Mouse (Mus musculus) MEL (cell line): ENCODE data around the gene Pdzd2.

ENCODE experiments used
- CTCF ChIP-seq, 3 experiments: IDR thresholded peaks in 2 of 3; conservative IDR thresholded peaks in 1 of 3; 2 replicates each; pipeline ENCODE4 v1.5.1; 2011 to 2012; ENCODE audit warnings: low read length in 3 of 3, low read depth in 2 of 3, mild to moderate bottlenecking in 2 of 3, improper control_type of control experiment in 1 of 3, inconsistent platforms in 1 of 3, mixed read lengths in 1 of 3, moderate library complexity in 1 of 3; ENCODE audit not compliant: control insufficient read depth in 1 of 3, insufficient read depth in 1 of 3, poor library complexity in 1 of 3, severe bottlenecking in 1 of 3
- ETS1 ChIP-seq: IDR thresholded peaks from 2 replicates; pipeline ENCODE4 v1.6.1; 2012; ENCODE audit warnings: low read depth, mild to moderate bottlenecking, inconsistent platforms, low read length, improper control_type of control experiment, moderate library complexity
- GATA1 ChIP-seq: IDR thresholded peaks from 2 replicates; pipeline ENCODE4 v1.6.1; 2011; ENCODE audit warnings: low read depth, low read length, improper control_type of control experiment
- MEF2A ChIP-seq: IDR thresholded peaks from 2 replicates; pipeline ENCODE4 v1.6.1; 2014; ENCODE audit warnings: low read depth, mild to moderate bottlenecking, inconsistent platforms, low read length, improper control_type of control experiment; ENCODE audit not compliant: poor library complexity, insufficient replicate concordance, severe bottlenecking; ENCODE audit errors: extremely low read depth
- POLR2A ChIP-seq, 2 experiments: IDR thresholded peaks; 2 replicates each; pipeline ENCODE4 v1.6.1; 2011 to 2012; ENCODE audit warnings: low read length in 2 of 2, mild to moderate bottlenecking in 2 of 2, control low read depth in 1 of 2, improper control_type of control experiment in 1 of 2, low read depth in 1 of 2, moderate library complexity in 1 of 2; ENCODE audit not compliant: control insufficient read depth in 1 of 2, insufficient read depth in 1 of 2, poor library complexity in 1 of 2
- ZMIZ1 ChIP-seq: IDR thresholded peaks from 2 replicates; pipeline ENCODE4 v1.6.1; 2012; ENCODE audit warnings: low read depth, mild to moderate bottlenecking, inconsistent platforms, low read length, improper control_type of control experiment, moderate library complexity

- TF ChIP-seq POLR2A (IDR thresholded peaks at IDR 0.05; ENCODE audit: control insufficient read depth in 1 of 2, insufficient read depth in 1 of 2, low read depth in 1 of 2, low read length in 2 of 2, poor library complexity in 1 of 2) (no peak), CTCF (IDR thresholded peaks at IDR 0.05 in 2 of 3, conservative IDR thresholded peaks at IDR 0.05 in 1 of 3; ENCODE audit: control insufficient read depth in 1 of 3, insufficient read depth in 1 of 3, low read depth in 2 of 3, low read length in 3 of 3, poor library complexity in 1 of 3, severe bottlenecking in 1 of 3) (peak; percentile 91 to 95 (median 93)), ZMIZ1 (no peak), GATA1 (no peak), MEF2A (no peak), ETS1 (no peak)
These were observed 161.4 kb downstream of the Pdzd2 start for GRCm38 (mm10) chr15:12578276-12578675.
